Mouse (Mus musculus) regulatory T cell (primary cell): ENCODE measurements around the gene Ces3b.
"Not testable (repeated sequence)": the region's sequence is repeated elsewhere in the genome, so short reads cannot be mapped to it uniquely, and the experiment has no call there.

ENCODE experiments used
- in situ Hi-C: fragments of 300-600 bp; cut with MboI, MseI; formaldehyde crosslinking; loops from one replicate; pipeline ENCODE4 v1.15.1; 2025; ENCODE audit warnings: high pct_unique_total_duplicates

The Ces3b gene

DNA sequence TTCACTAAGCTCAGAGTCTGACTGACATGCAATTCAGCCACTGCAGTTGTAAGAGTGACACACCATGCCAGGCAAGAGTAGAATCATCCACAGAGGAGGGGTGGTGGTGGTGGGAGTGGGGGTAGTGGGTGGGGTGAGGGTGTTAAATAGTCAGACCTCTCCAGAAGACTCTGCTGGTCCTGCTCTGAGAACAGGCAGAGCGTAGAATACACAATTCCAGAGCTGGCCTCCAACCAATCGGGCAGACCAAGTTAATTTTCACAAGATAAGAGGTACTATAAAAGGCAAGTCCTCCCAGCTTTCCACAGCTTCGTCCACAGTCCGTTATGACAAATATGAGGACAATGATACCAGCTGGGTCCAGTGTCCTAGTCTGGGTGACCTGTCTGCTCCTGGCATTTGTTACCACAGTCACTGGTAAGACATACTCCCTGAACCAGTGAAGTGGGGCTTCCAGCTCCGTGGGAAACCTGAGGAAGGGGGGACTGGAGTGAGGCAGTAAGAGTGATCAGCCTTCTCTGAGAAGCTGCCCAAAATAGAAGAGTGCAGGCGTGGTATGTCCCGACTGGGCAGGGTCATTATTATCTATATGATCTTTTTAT is at the start of gene Ces3b:
TSS of gene Ces3b (plus strand) at position 305 of the 602 bp plus-strand sequence.
- in situ Hi-C loops: no loop called here

DNA sequence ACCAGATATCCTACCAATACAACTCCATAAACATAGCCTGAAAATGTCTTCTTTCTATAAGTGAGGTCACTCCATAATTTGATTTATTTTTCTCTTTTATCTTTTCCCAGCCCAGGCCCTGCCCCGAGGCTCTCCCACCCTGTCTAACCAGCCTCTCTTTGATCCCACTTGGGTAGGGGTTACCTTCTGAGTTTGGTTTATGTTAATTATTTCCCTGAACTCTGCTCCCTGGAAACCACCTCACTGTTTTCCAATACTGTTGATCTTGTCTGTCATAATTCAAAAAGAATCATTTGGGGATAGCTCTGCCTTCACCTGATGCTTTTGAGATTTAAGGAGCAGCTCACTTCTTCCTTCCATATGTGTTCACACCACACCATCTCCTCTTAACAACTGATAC is 40.0 kb upstream of the Ces3b start:
- in situ Hi-C loops: no loop called here

DNA sequence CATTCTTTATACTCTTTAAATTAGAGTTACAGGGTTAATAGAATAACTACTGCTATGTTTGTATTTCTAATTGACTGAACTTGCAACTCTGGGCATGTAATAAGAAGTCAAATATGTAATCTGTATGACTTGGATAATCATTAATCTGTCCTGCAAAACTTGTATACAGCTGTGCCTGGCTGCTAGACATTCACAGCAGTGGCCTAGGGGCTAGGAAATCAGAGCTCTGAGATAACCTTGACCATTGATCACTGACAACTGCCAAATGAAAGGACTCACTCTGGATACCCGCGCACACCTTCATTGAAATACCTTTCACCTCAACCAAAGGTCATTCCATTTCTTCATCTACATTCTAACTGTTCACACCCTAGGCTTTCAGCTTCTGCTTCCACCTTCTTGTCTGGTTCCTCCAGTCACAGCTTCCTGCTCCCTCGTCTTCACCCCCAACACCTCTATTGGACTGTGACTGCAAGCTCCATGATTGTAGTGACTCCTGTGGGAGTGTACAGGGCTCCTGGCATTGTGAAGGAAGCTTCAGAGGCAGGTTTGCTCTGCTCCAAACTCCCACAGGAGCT is 37.6 kb upstream of the Ces3b start:
- in situ Hi-C loops: no loop called here

DNA sequence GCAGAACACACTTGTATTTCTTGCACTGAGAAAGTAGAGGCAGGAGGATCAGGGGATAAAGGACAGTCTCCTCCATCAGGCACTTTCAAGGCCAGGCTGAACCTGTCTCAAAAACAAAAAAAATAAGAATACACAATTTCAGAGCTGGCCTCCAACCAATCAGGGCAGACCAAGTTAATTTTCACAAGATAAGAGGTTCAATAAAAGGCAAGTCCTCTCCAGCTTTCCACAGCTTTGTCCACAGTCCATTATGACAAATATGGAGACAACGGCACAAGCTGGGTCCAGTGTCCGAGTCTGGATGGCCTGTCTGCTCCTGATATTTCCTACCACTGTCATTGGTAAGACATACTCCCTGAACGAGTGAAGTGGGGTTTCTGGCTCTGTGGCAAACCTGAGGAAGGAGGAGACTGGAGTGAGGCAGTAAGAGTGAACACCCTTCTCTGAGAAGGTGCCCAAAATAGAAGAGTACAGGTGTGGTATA is 35.1 kb upstream of the Ces3b start, which contains the start of gene Ces3a:
TSS of gene Ces3a (plus strand) at position 231 of the 484 bp plus-strand sequence.
- in situ Hi-C loops: no loop called here

DNA sequence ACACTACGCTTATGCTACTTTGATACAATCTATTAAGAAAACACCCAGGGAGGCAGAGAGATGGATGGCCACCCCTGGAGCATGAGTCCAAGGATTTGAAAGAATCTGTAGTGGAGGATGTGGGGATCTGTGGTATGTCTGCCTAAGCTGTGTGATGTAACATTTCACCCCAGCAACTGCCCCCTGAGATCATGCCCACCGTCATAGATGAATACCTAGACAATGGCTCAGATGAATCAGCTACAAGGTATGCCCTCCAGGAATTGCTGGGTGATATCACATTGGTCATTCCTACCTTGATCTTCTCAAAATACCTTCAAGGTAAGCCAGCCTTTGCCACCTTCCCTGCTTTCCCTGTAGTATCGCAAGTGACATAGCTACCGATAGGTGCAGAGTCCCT is 27.3 kb upstream of the Ces3b start:
- in situ Hi-C loops: loop anchor here (10.0 kb wide), 1 partner anchor 81 kb away; no protein-coding TSS in a partner anchor

DNA sequence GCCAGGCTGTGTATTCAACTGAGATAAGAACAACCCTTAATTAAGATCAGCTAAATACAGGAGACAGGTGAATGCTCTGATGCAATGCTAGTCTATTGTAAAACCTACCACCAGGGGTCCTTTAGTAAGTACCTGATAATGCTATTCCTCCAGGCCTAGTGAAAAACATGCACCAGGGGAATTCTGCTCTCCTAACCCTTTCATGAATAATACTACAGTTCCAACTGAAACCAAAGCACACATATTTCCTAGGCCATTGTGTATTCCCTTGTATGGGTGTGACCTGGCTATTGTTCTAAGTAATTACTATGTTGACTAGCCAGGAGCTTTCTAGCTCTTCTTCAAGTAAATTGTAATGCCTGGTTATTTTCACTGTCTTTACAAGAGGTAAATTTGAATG is 23.5 kb upstream of the Ces3b start:
- in situ Hi-C loops: no loop called here

DNA sequence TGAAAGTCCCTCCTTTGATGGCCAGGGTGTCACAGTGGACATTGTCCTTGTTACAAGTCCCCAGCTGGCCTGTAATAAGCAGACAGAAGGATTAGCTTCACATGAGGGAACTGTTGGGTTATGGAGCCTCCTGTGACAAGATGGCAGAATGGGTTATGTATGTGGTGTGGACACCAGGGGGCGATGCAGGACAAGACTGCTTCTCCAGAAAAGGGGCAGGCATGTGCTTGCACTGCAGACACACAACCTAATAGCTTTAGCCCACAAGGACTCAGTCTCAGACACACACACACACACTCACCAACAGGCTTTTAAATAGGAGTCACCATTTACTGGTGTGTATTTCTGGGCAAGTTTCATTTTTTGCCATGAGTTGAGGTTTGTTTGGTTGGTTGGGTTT is 16.8 kb upstream of the Ces3b start:
- in situ Hi-C loops: no loop called here

DNA sequence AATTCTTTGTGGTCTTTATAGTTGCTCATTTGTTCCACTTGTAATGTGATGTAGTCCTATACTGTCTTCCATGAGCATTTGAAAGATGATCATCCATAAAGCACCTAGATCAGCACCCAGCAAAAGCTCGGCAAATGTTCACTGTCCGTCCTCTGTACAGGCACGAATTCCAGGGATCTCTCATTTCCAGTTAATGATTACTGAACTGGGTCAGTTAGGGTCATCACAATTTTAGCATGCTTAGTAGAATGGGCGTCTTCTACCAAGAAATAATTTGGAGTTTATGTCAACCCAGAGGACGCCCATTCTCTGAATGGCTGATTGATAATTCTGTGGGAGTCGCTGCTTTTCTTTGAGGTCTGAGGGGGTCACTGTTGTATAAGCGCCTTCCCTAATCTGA is 15.6 kb upstream of the Ces3b start:
- in situ Hi-C loops: not testable (repeated sequence)

DNA sequence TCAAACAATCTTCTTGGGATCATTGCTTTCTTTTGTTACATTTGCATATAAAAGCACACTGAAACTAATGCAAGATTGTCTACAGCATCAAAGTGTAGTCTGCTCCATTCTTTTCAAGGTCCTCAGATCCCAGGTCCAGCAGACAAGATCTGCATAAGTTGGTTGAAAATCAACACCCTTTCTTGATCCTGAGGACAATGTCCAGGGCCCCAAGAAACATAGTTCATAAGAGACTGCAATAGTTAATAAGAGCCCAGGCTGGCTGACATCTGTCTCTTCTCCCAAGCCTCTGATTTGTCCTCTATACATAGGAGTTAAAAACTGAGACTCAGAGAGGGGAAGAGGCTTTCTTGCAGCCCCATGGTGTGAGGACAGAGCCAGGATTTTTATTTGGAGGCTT is 14.6 kb upstream of the Ces3b start:
- in situ Hi-C loops: no loop called here

DNA sequence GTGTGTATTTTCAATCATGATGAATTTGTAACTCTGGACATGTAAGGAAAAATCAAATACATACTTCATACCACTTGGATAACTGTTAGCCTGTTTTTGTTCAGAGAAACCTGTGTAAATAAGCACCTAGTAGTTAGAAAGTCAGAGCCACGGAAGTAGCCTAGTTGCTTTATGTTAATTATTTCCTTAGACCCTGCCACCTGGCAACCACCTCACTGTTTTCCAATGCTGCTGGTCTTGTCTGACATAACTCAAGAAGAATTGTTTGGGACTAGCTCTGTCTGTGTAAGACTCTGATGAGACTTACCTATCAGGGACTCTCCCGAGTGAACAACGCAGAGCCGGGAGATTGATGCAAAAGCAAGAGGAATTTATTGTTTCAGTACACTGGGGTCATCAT is 7.0 kb upstream of the Ces3b start:
- in situ Hi-C loops: no loop called here

DNA sequence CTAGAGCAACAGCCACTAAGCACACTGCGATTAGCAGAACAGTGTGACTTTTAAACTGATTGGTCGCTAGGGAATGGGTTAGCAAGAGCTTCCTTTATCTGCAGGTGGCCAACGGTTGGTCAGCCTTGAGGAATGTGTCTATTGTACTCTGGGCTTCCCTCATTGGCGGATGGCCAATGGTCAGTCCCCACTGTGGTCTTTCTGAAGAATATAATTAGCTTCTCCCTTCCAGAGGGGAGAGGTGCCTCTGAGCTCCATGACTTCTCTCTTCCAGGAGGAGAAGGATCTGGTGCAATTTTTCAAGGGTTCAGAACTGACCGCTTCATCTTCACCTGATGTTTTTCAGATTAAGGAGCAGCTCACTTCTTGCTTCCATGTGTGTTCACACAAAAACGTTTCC is 6.5 kb upstream of the Ces3b start:
- in situ Hi-C loops: no loop called here

DNA sequence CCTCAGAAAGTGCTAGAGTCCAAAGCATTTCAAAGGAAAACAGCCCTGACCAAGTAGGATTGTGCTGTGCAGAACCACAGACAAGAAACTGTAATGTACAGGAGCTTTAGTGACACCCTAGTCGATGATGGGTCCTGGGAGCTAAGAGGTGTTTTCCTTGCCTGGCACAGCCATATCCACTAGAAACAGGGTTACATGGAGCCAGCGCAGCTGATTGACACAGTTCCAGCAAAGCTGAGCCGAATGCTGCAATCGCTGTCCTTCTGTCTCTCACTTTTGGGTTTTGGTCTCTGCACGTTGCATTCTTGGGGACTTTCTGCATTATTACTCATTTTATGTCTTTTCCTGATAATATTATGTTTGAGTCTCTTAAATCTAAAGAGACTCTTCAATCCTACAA is 5.0 kb upstream of the Ces3b start:
- in situ Hi-C loops: no loop called here

DNA sequence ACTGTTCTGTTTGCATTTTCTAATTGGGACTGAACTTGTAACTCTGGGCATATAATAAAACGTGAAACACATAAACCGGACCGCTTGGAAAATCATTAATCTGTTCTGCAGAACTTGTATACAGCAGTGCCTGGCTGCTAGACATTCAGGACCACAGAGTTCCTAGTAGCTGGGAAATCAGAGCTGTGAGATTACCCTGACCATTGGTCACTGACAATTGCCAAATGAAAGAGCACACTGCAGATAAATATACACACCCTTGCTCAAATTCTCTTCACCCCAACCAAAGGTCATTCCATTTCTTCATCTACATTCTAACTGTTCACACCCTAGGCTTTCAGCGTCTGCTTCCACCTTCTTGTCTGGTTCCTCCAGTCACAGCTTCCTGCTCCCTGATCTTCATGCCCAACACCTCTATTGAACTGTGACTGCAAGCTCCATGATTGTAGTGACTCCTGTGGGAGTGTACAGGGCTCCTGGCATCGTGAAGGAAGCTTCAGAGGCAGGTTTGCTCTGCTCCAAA is 2.7 kb upstream of the Ces3b start:
- in situ Hi-C loops: no loop called here

DNA sequence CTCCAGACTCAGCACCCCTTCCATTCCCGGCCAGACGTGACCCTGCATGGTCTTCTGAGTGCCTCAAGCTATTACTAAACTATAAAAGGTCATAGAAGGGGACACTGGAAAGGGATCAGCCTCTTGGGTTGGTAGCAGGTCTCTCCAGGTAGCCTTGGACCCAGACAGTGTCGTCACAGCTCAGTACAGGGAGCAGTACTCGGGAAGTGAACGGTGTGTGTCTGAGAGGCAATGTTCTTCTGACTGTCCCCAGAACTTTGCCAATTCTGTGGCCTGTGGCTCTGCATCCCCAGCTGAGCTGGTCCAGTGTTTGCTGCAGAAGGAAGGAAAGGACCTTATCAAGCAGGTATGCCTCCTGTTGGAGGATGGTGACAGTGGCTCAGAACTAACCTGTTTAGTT is 4.6 kb downstream of the Ces3b start:
- in situ Hi-C loops: not testable (repeated sequence)

DNA sequence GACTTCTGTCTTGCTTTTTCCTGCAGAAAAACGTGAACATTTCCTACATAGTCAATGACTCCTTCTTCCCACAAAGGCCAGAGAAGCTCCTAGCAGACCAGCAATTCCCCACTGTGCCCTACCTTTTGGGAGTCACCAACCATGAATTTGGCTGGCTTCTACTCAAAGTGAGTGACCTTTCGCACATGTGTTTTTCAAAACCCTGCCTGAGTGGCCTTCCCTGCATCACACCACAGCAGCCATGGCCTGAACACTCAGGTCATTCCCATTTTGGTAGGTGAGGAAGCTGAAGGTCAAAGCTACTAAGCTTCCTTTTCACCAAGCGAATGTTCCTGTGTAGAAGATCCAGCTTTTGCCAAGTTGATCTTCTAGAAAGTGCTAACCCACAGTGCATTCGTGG is 5.0 kb downstream of the Ces3b start:
- in situ Hi-C loops: no loop called here

DNA sequence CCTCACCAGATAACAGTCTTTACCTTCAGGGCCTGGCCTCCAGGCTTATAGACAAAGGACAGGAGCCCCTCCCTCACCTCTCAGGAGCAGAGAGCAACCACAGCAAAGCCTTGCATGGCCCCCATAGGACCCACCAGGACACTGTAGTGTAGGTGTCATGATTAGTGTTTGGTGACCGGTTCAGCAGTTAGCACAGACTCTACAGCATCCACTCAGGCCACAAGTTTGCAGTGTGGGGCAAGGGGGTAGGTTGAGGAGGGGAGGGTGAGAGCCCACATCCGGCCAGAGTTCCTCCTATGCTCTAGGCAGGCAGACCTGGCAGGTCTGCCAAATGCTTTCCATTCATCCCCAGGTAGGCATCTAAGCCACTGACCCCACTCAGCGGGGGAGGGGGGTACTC is 10.4 kb downstream of the Ces3b start:
- in situ Hi-C loops: no loop called here

DNA sequence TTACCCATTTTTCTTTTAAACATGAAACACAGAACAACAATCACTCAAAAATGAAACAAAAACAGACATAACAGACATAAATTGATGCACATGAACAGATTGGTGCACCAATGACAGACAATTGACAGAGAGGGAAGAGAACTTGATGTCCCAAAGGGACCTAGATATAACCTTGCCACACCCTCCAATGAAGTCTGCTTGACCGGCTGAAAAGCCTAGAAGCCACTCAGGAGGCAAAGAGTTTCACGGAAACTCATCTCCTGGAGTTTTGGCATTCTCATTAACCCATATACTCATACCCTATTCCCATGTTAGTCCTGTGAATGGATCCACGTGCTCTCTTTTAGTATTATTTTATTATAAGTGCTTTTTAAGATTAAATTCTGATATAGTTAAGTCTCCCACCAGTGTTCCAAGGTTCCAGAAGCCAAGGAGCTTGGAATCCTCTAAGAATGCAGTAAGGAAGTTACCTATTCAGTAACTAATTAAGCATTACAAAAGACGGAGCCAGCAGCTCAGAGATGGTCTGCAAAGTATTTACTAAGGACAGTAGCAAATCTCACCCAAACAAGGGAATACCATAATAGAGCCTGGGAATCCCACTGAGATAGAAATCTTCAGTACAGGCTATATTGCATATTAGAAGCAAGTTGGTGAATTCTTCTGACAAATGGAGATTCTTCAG is 18.7 kb downstream of the Ces3b start:
- in situ Hi-C loops: not testable (repeated sequence)

DNA sequence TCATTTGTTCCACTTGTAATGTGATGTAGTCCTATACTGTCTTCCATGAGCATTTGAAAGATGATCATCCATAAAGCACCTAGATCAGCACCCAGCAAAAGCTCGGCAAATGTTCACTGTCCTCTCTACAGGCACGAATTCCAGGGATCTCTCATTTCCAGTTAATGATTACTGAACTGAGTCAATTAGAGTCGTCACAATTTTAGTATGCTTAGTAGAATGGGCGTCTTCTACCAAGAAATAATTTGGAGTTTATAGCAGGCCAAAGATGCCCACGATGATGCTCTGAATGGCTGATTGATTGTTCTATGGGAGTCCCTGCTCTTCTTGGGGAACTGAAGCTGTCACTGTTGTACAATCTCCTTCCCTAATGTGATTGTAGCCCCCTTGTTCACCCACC is 20.1 kb downstream of the Ces3b start:
- in situ Hi-C loops: not testable (repeated sequence)

DNA sequence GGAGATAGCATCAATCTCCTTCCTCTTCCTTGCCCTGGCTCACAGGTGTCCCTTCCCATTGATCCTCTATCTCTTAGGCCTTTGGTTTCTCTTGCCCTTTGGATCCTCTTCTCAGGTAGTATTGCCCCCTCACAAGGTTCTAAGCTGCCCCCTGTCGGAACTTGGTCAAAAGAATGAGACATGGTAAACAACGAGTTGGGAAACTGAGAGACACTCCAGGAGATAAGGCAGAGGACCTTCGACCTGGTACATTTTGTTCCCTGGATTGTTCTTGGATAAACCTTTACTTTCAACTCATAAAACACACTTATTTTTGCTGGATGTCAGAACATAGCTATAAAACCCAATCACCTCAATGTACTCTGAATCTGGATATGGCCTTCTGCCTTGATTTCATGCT is 20.7 kb downstream of the Ces3b start:
- in situ Hi-C loops: no loop called here

DNA sequence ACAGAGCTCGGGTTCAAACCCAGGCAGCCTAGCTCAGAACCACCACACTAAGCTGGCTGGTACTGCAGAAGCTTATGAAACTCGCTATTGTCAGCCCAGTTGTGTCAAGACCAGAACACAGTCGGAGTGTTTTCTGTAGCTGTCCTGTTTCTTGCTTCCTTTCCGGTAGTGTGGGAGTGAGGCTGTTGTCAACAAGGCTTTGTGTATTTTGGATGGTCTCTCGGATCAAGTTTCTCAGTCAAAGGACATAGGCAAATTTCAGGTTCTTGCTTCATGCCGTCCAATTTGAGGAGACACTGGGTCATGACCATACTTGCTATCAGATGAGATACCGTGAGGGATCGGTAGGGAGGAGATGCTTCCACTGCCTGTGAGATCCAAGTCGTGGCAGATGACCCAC is 46.3 kb downstream of the Ces3b start:
- in situ Hi-C loops: no loop called here

DNA sequence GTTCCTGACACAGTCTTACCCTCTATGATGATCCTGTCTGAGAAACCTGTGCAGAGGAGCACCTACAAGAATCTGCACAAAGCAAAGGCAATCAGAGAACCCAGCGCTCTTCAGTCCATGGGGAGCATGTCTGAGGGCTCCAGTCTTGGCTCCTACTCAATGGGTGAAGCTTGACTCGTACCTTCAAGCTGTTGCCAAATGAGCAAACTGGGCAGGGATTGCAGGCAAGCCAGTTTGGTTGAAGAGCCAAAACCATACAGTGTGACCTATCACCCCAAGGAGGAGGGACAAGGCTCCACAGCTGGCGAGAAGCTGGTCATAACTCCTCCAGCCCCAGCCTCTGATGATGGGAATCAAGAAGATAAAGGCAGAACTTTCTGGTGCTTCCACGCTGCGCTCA is 48.0 kb downstream of the Ces3b start, which contains the start of gene Ces4a:
TSS of gene Ces4a (plus strand) at position 292 of the 400 bp plus-strand sequence.
- in situ Hi-C loops: no loop called here

DNA sequence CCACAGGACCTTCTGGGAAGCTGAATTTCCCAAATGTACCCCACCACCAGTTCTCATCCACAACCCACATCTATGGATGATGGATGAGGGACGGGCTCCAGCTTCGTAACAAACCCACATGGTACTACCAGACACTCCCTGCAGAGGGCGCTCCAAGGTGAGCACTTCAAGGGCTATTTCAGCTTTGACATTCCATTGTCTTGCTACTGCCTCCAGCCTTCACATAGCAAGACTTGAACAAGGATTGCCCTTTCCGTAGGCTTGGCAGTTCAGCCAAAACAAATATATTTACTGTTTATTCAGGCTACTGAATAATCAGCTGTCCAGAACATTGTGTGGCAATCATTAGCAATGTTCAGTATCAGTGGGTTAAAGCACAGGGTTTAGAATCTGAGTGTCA is 54.9 kb downstream of the Ces3b start:
- in situ Hi-C loops: no loop called here

DNA sequence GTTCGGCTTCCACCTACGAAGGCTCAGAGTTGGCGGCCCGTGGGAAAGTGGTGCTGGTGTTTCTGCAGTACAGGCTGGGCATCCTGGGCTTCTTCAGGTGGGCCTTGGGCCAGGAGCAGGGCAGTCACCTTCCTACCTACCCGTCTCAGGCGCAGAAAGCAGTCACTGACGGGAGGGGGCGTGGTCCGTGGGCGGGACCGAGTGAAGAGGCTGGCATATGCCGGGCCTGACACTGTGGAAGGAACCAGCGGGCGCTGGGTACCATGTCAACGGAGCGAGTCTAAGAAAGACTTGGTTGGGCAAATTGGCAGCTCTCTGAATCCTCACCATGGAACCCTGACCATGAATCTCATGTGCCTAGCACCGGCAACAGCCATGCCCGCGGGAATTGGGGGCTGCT is 58.8 kb downstream of the Ces3b start:
- in situ Hi-C loops: no loop called here
